Mouse (Mus musculus) cerebellum, adult 18-20 months (tissue): ENCODE results near the gene Scrn3.

Experiments used
- DNase-seq, 2 experiments: peaks; one replicate each; pipeline ENCODE4 v3.0.0; 2021

The Scrn3 gene

DNA sequence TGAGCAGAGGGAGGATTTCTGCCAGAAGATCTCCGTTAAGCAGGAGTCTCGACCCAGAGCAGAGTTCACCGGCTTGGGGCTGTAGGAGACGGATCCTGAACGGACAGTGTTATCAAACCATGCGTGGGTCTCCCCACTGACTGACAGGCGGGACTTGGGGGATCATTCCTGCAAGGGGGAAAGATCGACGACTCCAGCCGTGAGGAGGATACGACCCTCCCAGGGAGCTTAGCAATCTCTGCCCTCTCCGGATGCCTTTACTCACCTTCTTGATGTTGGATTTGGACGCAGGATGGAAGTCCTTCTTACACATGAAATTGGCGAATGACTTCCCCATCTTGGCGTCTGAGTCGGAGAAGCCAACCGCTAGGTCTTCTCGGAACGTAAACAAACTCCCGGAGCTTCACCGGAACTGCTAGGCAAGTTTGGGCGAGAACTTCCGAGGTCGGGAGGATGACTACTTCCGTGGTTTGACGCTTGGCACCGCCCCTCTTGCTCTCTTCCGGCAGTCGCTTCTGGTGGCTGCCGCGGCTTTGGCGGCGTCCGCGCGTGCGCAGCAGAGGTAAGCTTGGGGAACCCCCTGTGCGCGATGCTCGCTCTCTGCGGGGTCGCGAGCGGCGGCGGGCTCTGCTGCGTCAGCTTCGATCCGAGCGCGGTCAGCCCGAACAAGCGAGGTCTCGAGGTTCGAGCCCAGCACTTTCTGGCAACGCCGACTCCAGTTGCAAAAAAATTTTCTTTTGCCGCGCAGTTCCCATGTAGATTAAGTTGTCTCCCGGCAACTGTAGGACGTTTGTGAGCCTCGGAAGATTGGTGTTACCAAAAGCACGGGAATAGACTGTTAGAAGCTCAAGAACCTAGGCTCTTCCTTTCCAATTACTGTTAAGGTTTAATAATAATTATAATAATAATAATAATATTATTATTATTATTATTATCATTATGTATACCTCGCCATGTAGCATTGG is at the start of gene Scrn3, which contains the start of gene Cir1:
TSS of gene Scrn3 (plus strand) at position 450 of the 965 bp plus-strand sequence.
TSS of gene Cir1 (minus strand) at position 550 of the 965 bp plus-strand sequence.
- peak; percentile 96 for DNase-seq

GRCm38 (mm10) chr2:73263172-73263765 is 49.1 kb upstream of the Scrn3 start:
- DNase-seq: no peak

DNA sequence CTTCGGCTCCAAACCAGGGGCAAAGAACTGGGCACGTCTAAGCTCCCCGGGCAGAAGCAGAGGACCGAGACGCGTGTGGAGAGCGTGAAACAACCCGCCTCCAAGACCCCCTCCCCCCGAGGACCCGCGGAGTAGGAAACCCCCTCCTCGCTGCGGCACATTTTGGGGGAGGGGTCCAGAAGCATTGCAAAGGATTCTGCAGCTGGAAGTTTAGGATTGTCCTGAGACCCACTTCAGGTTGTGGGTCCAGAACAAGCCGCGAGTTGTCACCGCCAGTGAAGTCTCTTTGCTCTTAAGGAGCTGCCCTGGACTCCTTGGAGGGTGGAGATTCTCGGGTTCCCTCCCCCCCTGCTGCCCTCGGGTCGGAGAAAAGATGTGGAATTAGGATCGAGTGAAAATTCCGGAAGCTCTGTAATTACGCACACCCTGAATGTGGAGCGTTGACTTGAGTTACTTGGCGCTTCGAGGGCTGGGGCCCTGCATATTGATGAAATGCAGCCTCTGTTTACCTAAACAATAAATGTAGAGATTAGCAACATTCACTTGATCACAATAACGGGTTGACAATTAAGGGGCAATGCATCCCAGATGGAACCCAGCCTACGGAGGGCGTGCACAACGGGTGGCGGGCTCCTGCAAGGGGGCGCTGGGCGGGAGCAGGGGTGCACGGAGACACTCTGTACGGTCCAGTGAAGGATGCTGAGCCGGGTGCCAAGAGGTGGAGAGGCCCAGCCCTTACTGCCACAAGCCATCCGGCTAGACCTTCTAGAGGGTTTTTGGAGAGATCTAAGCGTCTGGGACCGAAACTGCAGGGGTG is 48.4 kb upstream of the Scrn3 start:
- DNase-seq: no peak

DNA sequence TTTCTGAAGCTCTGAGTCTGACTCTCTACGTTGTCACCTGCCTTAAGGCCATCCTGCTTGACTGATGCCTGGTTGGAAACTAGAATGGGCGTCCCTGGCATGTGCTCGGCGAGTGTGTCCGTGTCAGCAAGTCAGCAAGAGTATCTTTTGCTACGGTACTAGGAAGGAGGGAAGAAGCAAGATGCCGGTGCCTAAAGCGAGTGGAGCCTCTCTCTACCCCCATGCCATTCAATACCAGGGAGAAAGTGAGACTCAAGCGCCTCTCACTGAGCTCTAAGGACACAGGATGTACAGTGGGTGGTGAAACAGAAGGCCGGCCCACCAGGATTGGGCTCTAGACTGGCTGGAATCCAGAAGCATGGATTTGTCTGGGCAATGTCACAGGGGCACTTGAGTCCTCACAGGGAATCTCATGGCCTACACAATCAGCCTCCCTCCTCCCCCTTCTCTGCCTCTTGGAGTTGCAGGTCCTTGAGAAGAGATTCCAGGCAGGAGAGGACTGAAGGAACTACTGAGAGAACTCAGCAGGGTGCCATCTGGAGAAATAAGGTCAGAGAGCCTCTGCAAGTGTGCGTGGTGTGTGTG is 47.7 kb upstream of the Scrn3 start:
- no peak for DNase-seq

DNA sequence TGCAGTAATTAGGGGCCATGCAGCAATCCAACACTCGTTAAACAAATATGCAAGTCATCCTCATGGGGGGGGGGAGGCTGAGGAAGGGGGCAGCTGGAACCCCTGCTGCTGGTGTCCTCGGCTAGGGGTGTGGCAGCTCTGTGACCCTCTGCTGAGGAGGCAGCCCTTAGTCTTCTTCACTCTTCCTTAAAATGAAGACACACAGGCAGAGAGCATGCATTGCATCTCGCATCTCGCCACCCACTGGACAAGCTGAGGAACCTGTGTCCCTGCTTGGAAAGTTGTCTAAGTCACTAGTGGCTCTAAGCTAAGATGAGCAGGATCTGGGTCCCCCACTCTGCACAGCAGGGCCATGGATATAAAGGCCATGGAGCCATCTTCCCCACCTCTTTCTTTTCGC is 46.4 kb upstream of the Scrn3 start:
- DNase-seq: no peak

- DNase-seq: no peak
Measured at GRCm38 (mm10) chr2:73266623-73267022, 45.8 kb upstream of the Scrn3 start.

DNA sequence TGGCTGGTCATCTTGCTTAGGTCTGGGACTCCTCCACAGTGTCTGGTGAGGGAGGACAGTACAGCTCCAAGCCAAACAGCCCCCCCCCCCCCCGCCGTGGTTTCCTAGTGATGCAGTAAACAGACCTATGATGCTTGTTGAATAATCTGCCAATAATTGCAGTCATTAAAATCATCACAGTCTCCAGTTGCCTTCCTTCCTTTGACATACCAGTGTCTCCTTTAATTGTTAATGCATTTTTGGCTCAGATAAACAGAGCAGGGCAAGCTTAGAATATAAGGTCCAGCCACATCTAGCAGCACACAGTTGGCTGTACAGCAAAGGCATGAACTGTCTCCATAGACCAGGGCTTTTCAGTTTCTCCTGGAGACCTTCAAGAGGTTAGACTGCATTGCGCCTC is 45.2 kb upstream of the Scrn3 start:
- no peak for DNase-seq

DNA sequence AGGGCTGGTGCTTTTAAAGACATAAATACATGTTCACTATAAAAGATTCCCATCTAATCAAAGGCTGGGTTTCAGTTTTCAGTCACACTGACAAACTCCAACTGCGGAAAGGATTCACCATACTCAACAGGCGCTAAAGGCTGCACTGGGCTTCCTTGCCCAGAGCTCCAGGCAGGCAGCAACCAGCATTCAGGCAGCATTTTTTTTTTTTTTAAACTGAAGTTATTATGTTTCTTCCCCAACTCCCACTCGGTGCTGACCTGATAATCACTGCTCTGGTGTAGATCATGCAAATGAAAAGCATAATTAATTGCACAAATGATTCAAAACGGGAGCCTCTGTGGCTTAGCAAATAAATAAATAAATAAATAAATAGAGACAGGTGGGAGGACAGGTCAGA is 44.6 kb upstream of the Scrn3 start:
- no peak for DNase-seq

DNA sequence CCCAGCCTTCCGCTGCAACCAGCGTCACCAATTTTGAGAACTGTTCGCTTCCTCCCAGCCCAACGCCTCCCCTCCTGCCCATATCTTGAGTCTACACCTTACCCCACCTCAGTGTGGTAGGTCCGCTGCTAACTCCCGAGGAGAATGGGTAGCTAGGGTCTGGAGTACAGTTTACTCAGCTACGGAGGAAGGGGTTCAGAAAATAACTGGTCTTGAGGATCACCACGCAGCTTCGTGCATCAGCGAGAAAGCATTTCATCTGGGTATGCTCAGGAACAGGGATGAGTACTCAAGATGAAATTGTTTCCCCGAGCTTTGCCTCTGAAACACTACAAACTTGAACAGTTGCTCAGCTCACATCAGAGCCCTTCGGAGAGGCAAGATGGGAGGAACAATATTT is 44.1 kb upstream of the Scrn3 start:
- DNase-seq: no peak

GRCm38 (mm10) chr2:73268836-73269395 is 43.5 kb upstream of the Scrn3 start:
- no peak for DNase-seq

DNA sequence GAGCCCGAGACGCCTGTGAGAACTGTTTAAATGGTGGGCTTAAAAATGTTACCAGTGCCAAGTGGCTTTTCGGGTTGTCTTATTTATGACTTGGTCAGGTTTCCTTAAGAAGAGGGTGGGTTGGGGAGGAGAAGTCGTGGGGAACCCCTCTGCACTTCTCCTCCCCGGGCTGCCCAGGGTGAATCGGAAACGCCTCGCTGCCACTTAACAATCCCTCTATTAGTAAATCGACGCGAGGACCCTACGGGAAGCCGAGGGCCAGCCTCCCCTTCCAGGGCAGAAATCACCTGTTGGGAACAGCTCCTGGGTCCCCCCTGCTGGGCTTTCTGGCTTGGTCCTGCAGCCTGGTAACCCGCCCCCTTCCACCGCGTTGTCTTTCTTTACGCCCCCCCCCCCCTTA is 42.7 kb upstream of the Scrn3 start:
- no peak for DNase-seq

GRCm38 (mm10) chr2:73270071-73270592 is 42.3 kb upstream of the Scrn3 start:
- DNase-seq: peak in 1 of 2 experiments; percentile 21

- peak in 1 of 2 experiments; percentile 25 for DNase-seq
Measured at GRCm38 (mm10) chr2:73270593-73271458, 41.6 kb upstream of the Scrn3 start.

DNA sequence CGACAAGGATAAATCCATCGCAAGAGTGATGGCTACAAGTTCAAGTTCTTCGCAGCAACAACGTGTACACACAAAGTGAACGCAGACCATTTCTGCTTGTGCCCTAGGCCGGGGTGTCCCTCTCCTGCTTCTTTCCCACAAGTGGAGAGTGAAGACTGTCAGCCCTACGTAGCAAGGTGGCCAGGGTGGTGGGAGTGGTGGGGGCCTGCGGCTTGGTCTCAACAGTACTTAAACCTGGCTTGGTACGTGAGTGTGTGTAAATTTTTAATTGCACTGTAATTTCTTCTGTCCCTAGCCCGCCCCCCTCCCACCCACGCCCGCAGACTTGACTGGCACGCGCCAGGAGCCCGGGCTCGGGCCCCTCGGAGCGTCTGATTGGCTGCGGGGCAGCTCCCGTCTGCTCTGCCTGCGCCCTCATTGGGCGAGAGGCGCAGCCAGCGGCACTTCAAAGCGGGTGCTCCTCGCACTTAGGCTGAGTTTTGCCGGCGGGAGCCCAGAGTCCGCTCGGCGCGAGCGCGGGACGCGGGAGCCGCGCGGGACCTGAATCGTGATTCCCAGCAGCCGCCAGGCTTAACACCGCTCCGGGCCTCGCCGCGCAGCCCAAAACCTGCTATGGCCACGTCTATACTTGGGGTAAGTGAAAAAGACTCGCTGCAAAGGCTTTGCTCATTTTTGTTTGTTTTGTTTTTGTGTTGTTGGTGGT is 40.8 kb upstream of the Scrn3 start, which contains the start of gene Sp9:
TSS of gene Sp9 (plus strand) at position 467 of the 703 bp plus-strand sequence.
- DNase-seq: peak in 1 of 2 experiments; percentile 31

GRCm38 (mm10) chr2:73272351-73273248 is 39.8 kb upstream of the Scrn3 start:
- DNase-seq: peak in 1 of 2 experiments; percentile 31

DNA sequence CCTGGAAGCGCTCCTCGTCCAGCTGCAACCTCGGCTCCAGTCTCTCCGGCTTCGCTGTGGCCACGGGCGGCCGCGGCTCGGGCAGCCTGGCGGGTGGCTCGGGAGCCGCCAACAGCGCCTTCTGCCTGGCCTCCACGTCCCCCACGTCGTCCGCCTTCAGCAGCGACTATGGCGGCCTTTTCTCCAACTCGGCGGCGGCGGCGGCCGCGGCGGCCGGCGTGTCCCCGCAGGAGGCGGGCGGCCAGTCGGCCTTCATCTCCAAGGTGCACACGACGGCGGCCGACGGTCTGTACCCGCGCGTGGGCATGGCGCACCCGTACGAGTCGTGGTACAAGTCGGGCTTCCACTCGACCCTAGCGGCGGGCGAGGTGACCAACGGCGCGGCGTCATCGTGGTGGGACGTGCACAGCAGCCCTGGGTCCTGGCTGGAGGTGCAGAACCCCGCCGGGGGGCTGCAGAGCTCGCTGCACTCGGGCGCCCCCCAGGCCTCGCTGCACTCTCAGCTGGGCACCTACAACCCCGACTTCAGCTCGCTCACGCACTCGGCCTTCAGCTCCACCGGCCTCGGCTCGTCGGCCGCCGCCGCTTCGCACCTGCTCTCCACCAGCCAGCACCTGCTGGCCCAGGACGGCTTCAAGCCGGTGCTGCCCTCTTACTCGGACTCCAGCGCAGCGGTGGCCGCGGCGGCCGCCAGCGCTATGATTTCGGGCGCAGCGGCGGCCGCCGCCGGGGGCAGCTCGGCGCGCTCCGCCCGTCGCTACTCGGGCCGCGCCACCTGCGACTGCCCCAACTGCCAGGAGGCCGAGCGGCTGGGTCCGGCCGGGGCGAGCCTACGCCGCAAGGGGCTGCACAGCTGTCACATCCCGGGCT is 38.9 kb upstream of the Scrn3 start:
- peak in 1 of 2 experiments; percentile 27 for DNase-seq

DNA sequence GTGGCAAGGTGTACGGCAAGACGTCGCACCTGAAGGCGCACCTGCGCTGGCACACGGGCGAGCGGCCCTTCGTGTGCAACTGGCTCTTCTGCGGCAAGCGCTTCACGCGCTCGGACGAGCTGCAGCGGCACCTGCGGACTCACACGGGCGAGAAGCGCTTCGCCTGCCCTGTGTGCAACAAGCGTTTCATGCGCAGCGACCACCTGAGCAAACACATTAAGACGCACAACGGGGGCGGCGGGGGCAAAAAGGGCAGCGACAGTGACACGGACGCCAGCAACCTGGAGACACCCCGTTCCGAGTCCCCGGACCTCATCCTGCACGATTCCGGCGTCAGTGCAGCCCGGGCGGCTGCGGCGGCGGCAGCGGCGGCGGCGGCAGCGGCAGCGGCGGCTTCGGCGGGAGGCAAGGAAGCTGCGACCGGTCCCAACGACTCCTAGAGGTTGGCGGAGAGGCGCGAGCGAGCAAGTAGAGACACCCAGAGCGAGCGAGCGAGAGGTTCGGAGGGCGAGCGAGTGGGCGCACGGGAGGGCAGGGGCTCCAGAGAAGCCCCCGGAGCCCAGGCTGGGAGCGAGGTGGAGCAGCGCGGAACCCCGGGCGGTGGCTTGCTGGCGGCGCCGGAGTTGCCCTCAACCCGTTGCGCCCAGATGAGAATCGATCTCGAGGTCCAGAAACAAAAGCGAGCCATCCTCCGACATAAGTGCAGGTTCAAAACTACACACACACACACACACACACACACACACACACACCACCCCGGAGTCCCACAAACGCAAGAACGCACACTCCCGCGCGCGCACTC is 38.1 kb upstream of the Scrn3 start:
- DNase-seq: peak in 1 of 2 experiments; percentile 42
